Mouse (Mus musculus) embryonic facial prominence, embryonic 14.5 days (tissue): ENCODE measurements around the gene Vps4a. TPM values are rescaled to one million over a fixed set of nuclear protein-coding genes. Genes with fewer than 3 reads are reported as not detected.

Experiments used
- ATAC-seq: fragments of 200-750 bp; cut with Nextera tagmentation; 2 replicates; pipeline ENCODE4 v1.8.0; 2017; ENCODE audit warnings: low read depth, moderate number of reproducible peaks, moderate TSS enrichment
- DNase-seq: peaks from one replicate; pipeline ENCODE4 v3.0.0-alpha.2; 2015; ENCODE audit warnings: low spot score
- H3K27ac ChIP-seq: fragments of 300-500 bp; sonication (generic); replicated peaks from 2 replicates; pipeline ENCODE4 v1.5.1; 2014; ENCODE audit warnings: low read depth, mild to moderate bottlenecking, low read length, moderate library complexity
- H3K27me3 ChIP-seq: fragments of 300-500 bp; sonication (generic); replicated peaks from 2 replicates; pipeline ENCODE4 v1.6.1; 2014; ENCODE audit warnings: low read length; ENCODE audit not compliant: control insufficient read depth, insufficient read depth
- H3K36me3 ChIP-seq: fragments of 300-500 bp; sonication (generic); 2 replicates; pipeline ENCODE4 v1.6.1; 2014; ENCODE audit warnings: low read length, mixed read lengths; ENCODE audit not compliant: control insufficient read depth, insufficient read depth
- H3K4me1 ChIP-seq: fragments of 300-500 bp; sonication (generic); 2 replicates; pipeline ENCODE4 v1.6.1; 2014; ENCODE audit warnings: antibody characterized with exemption, low read length; ENCODE audit not compliant: control insufficient read depth, insufficient read depth
- H3K4me2 ChIP-seq: fragments of 300-500 bp; sonication (generic); 2 replicates; pipeline ENCODE4 v1.6.1; 2014; ENCODE audit warnings: low read depth, mild to moderate bottlenecking, low read length, moderate library complexity, mixed read lengths
- H3K4me3 ChIP-seq: fragments of 300-500 bp; sonication (generic); 2 replicates; pipeline ENCODE4 v1.5.1; 2014; ENCODE audit warnings: low read depth, mild to moderate bottlenecking, low read length
- H3K9ac ChIP-seq: fragments of 300-500 bp; sonication (generic); 2 replicates; pipeline ENCODE4 v1.6.1; 2014; ENCODE audit warnings: low read depth, mild to moderate bottlenecking, low read length, moderate library complexity, mixed read lengths
- H3K9me3 ChIP-seq: fragments of 300-500 bp; sonication (generic); 2 replicates; pipeline ENCODE4 v1.6.1; 2016; ENCODE audit warnings: low read length; ENCODE audit not compliant: control insufficient read depth
- WGBS: fragments of 180-500 bp; shearing (Covaris S2); extraction: QIAGEN DNeasy Blood & Tissue Kit; methylation state at CpG from one replicate; pipeline ENCODE4 v1.1.7; 2014; 5-methylcytosine and 5-hydroxymethylcytosine counted together
- polyA plus RNA-seq: library from polyadenylated mRNA; unstranded; fragments of >200 nt; fragmentation: Nextera tagmentation; extraction: Ambion mirVana; gene quantifications from 2 replicates; pipeline ENCODE4 v1.2.1, GENCODE M21; 2014

Gene Vps4a
- polyA plus RNA-seq, 1 experiment from 2014 or later: 78.2 TPM

DNA sequence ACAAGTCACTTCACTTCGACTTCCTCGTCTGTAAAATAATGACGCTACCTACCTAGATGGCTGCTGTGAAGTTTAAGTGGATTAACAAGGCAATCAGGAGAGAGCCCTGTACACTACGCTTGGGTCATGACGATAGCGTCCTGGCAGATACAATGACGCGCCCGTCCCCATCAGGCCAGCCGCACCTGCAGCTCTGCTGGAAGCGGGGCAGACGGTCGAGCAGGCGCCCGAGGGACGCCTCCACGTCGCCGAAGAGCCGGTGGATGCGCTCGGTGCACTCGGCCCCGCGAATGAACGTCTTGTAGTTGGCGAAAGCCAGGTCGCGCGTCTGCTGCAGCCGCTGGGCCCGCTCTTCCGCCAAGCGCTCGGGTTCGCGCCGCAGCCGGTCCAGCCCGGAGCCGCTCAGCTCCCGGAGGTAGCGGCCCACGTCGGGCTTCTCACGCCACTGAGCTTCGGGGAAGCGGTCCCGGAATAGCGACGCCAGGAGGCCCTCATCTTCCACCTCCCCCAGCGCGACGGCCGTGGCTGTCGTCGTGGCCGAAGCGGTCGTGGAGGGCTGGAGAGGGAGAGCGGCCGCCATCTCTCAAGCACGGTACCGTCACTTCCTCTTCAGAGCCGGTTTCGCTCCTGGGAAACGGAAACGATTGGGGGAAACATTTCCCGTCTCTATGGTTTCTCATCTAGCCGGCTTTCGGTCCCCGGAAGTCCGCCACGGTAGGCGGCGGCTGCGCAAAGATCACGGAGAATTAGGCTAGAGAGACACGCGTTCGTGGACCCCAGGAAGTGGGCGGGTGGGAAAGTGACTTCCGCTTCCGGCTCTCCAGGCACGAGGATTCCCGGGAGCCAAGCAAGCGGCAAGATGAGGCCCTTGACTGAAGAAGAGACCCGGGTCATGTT is 25.3 kb downstream of the Vps4a start, which contains the start of the genes Cog8 and Nip7:
Gene Cog8 (minus strand): TSS at position 614 of the 897 bp plus-strand sequence.
Gene Nip7 (plus strand): TSS at position 802 of the 897 bp plus-strand sequence.
- DNase-seq: peak; percentile 99
- H3K4me2 ChIP-seq: peak within 1 kb of the TSS; percentile 87
- 2% methylated on average over 54 of the region's 88 CpGs for WGBS
- H3K4me1 ChIP-seq: peaks cover 14% of the 10 kb centered on the region
- peak within 1 kb of the TSS; percentile 90 for H3K4me3 ChIP-seq
- H3K36me3 ChIP-seq: peaks cover 55% of the 10 kb centered on the region
- H3K9me3 ChIP-seq: no peaks in the 10 kb centered on the region
- no peaks in the 10 kb centered on the region for H3K27me3 ChIP-seq
- ATAC-seq: peak; percentile 98
- peak within 1 kb of the TSS; percentile 88 for H3K9ac ChIP-seq
- H3K27ac ChIP-seq: peak within 1 kb of the TSS; percentile 76; the same call in 1 of the 2 replicates

DNA sequence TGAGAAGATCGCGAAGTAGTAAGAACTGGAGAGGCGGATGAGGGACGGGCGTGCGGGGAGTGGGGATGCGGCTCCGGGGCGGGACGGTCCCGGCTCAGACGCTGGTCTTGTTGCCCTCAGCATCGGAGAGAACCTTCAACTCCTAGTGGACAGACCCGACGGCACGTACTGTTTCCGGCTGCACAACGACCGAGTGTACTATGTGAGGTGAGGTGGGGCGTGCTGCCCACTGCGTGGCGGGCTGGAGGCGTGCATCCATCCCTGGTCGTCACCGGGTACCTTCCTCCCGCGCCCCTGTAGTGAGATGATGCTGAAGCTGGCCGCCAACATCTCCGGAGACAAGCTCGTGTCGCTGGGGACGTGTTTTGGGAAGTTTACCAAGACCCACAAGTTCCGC is 25.9 kb downstream of the Vps4a start:
- H3K4me2 ChIP-seq: peak overlapping the region; percentile 67
- peaks cover 49% of the 10 kb centered on the region for H3K36me3 ChIP-seq
- DNase-seq (peak; percentile 13), ATAC-seq (peak; percentile 51)
- peaks cover 14% of the 10 kb centered on the region for H3K4me1 ChIP-seq
- H3K4me3 ChIP-seq: peak overlapping the region; percentile 90
- 1% methylated on average over 13 of the region's 33 CpGs for WGBS
- H3K9me3 ChIP-seq: no peaks in the 10 kb centered on the region
- H3K27ac ChIP-seq: 0 out of 2 replicates have a peak overlapping the region, but pooled peaks have one; percentile 11
- H3K27me3 ChIP-seq: no peaks in the 10 kb centered on the region
- H3K9ac ChIP-seq: peak overlapping the region; percentile 83

DNA sequence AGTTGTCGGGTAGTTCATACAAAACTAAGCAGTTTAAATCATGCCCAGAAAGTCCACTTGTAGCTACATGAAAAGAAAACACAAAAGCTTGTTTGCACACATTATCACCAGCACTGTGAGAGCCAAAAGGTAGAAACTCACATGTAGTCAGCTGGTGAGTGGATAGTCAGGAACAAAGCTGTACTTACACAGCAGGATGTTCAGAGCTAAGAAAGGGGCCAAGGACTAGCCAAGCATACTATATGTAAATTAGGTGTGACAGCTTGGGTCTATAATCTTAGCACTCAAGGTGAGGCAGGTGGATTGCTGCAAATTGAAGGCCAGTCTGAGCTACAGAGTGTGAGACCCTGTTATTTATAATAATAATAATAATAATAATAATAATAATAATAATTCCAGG is 31.6 kb downstream of the Vps4a start:
- Histone ChIP-seq H3K9ac (no peak overlapping the region), H3K9me3 (no peaks in the 10 kb centered on the region), H3K4me3 (no peak overlapping the region), H3K27me3 (no peaks in the 10 kb centered on the region), H3K4me1 (peaks cover 5% of the 10 kb centered on the region; the same call in 1 of the 2 replicates), H3K27ac (no peak overlapping the region), H3K4me2 (no peak overlapping the region), H3K36me3 (peaks cover 20% of the 10 kb centered on the region)
- no peak for ATAC-seq
- DNase-seq: no peak
- WGBS: 83% methylated on average over 1 of the region's 1 CpGs

DNA sequence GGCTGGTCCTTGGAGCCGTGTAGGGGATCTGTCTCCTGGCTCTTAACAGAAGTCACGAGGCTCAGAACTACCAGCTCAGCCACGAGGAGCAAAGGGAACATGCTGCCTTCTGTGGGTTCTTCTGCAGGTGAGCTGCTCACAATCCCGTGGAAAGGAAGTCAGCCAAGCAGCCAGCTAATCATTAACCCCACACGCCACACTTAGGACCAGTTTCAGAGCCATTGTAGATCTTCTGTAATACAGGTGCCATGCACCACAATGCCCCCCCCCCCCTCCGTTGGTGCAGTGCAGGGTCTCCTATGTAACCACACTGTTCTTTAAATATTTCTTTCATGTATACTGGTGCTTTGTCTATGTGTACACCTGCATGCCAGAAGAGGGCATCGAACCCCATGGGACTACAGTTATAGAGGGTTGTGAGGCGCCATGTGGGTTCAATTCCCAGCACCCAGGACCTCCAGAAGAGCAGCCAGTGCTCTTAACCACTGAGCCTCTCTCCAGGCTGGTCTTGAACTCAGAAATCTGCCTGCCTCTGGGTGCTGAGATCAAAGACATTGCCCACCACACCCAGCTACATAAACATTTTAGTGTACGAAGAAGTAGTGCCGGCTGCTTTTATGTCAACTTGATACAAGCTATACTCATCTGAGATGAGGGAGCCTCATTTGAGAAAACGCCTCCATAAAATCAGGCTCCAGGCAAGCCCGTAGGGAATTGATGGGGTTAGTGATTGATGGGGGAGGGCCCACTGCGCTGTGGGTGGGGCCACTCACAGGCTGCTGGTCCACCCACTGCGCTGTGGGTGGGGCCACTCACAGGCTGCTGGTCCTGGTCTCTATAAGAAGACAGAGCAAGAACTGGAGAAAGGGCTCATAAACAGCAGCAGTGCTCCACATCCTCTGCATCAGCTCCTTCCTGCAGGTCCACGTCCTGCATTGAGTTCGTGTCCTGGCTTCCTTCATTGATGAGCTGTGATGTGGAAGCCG is 34.8 kb downstream of the Vps4a start, which contains the start of gene Tmed6:
Gene Tmed6 (minus strand): TSS at position 134 of the 986 bp plus-strand sequence.
- no peaks in the 10 kb centered on the region for H3K9me3 ChIP-seq
- H3K4me2 ChIP-seq: no peak within 1 kb of the TSS
- ATAC-seq (no peak), DNase-seq (no peak)
- H3K27ac ChIP-seq: no peak within 1 kb of the TSS
- H3K36me3 ChIP-seq: peaks cover 22% of the 10 kb centered on the region
- H3K4me1 ChIP-seq: no peaks in the 10 kb centered on the region
- H3K27me3 ChIP-seq: no peaks in the 10 kb centered on the region
- no peak within 1 kb of the TSS for H3K4me3 ChIP-seq
- no peak within 1 kb of the TSS for H3K9ac ChIP-seq
- WGBS: 61% methylated on average over 17 of the region's 17 CpGs

DNA sequence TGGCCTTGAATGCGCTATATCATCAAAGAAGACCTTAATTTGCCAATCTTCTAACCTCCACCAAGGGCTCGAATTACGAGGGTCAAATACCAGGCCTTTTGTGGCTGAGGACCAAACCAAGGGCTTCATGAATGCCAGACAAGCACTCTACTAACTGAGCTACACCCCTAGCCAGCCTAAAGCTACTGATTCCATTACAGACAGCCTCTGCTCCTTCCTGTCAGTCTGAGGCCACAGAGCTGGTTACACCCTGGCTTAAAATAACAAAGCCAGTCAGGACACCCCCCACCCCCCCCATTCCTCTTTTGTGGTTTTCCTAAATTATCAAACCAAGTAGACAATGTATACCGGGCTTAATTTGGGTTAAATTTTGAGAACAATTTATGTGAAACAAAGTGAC is 42.7 kb downstream of the Vps4a start:
- H3K27me3 ChIP-seq: no peaks in the 10 kb centered on the region
- DNase-seq: peak; percentile 29
- H3K4me3 ChIP-seq: no peak overlapping the region
- ATAC-seq: no peak; the same call in 1 of the 2 replicates
- 72% methylated on average over 4 of the region's 4 CpGs for WGBS
- no peak overlapping the region for H3K27ac ChIP-seq
- no peak overlapping the region for H3K4me2 ChIP-seq
- 0 out of 2 replicates have a peak overlapping the region, but pooled peaks have one; percentile 9 for H3K9ac ChIP-seq
- H3K9me3 ChIP-seq: no peaks in the 10 kb centered on the region
- H3K4me1 ChIP-seq: no peaks in the 10 kb centered on the region
- H3K36me3 ChIP-seq: peaks cover 91% of the 10 kb centered on the region

DNA sequence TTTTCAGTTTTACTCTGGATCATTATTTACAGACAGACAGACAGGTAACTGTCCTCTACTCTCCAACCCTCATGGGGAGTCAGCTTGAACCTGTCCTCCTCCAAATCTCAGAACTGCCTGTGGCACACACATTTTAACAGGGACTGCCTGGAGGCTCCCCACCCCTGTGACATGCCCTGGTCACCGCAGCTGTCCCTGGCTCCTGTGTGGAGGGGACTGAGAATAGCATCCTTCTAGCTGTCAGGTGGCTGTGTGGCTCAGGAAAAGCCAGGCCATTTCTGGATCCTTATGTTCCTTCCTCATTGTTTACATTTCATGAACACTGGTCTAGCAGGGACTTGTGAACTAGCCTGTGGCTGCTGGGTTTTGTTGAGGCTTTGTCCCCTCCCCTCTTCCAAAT is 43.1 kb downstream of the Vps4a start:
- no peak for DNase-seq
- Histone ChIP-seq H3K4me2 (no peak overlapping the region), H3K36me3 (peaks cover 91% of the 10 kb centered on the region), H3K4me3 (no peak overlapping the region), H3K9ac (no peak overlapping the region), H3K4me1 (no peaks in the 10 kb centered on the region), H3K9me3 (no peaks in the 10 kb centered on the region), H3K27ac (no peak overlapping the region), H3K27me3 (no peaks in the 10 kb centered on the region)
- WGBS: 67% methylated on average over 1 of the region's 1 CpGs
- no peak for ATAC-seq

DNA sequence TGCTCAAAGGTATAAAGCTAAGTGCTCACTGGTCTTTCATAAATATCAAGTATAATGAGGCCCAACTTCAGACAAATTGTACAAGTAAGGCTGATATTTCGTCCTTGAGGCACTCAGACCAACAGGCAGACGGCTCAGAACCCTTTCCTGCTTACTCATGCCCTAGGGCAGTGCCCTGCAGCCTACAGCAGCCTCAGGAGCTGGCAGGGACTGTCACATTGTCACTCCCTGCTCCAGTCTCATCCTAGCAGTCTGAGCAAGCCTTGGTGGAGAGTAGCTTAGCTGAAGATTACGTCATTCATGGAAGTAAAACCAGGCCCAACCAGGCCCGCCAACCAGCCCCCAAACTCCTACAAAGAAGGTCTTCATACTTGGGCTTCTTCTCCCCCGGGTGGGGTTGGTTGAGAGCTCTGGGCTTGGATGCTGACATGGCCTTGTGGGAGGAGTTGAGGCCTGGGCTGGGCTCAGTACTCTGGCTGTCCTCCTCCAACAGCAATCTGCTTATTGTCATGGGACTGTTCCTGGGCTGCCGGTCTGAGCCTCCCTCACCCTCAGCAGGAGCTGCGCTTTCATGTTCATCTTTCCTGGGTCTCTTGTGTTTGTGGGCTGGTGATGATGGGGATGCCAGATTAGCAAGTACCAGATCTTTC is 45.3 kb downstream of the Vps4a start:
- Histone ChIP-seq H3K4me3 (no peak overlapping the region), H3K9me3 (no peaks in the 10 kb centered on the region), H3K4me2 (no peak overlapping the region), H3K27ac (no peak overlapping the region), H3K4me1 (no peaks in the 10 kb centered on the region), H3K9ac (no peak overlapping the region), H3K36me3 (peaks cover 90% of the 10 kb centered on the region), H3K27me3 (no peaks in the 10 kb centered on the region)
- ATAC-seq: no peak
- DNase-seq: no peak
- 92% methylated on average over 7 of the region's 7 CpGs for WGBS

DNA sequence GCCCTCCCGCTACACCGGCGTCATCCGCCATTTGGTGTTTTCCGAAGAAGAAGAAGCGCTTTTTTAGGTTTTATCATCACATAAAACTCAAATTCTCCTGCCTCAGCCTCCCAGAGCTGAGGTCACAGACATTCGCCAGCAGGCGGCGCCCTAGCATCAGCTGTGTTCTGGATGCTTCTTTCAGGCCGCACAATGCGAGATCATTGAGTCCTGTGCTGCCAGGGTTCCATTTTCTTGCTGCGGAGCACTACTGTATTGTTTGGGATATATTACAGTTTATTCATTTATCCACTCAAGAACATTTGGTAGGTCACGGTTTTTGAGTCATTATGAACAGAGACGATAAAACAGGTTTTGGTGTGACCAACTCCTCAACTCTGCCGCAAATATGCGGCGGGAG is 54.3 kb downstream of the Vps4a start:
- Histone ChIP-seq H3K4me1 (no peaks in the 10 kb centered on the region), H3K27me3 (no peaks in the 10 kb centered on the region), H3K4me2 (no peak overlapping the region), H3K4me3 (no peak overlapping the region), H3K9me3 (no peaks in the 10 kb centered on the region), H3K36me3 (peaks cover 86% of the 10 kb centered on the region), H3K9ac (no peak overlapping the region), H3K27ac (no peak overlapping the region)
- no peak for DNase-seq
- no peak for ATAC-seq
- WGBS: 98% methylated on average over 17 of the region's 17 CpGs
